Mouse (Mus musculus) lung, postnatal 0 days (tissue): ENCODE data around the gene Coro2b.

ENCODE experiments used
- CTCF ChIP-seq: IDR thresholded peaks from 2 replicates; pipeline ENCODE4 v1.5.1; 2016; ENCODE audit warnings: antibody characterized with exemption, mild to moderate bottlenecking
- EP300 ChIP-seq: IDR thresholded peaks from 2 replicates; pipeline ENCODE4 v1.6.1; 2016; ENCODE audit warnings: antibody characterized with exemption, mild to moderate bottlenecking, control low read depth

GRCm38 (mm10) chr9:62544856-62545255, 8.0 kb upstream of the Coro2b start:
- no peak for TF ChIP-seq EP300
- TF ChIP-seq CTCF, result no peak
